Mouse (Mus musculus) forebrain, embryonic 16.5 days (tissue): ENCODE results near the gene Psg25. TPM values are rescaled to one million over a fixed set of nuclear protein-coding genes. Genes with fewer than 3 reads are reported as not detected.
"Not testable (repeated sequence)": the region's sequence is repeated elsewhere in the genome, so short reads cannot be mapped to it uniquely, and the experiment has no call there.

Experiments used
- ATAC-seq: fragments of 200-750 bp; cut with Nextera tagmentation; 2 replicates; pipeline ENCODE4 v1.8.0; 2017; ENCODE audit warnings: mild to moderate bottlenecking, moderate library complexity
- H3K27ac ChIP-seq: fragments of 300-500 bp; sonication (generic); 2 replicates; pipeline ENCODE4 v1.5.1; 2014; ENCODE audit warnings: low read length, control low read depth
- H3K27me3 ChIP-seq: fragments of 300-500 bp; sonication (generic); replicated peaks from 2 replicates; pipeline ENCODE4 v1.6.1; 2014; ENCODE audit warnings: low read length; ENCODE audit not compliant: control insufficient read depth, insufficient read depth
- H3K36me3 ChIP-seq: fragments of 300-500 bp; sonication (generic); 2 replicates; pipeline ENCODE4 v1.6.1; 2014; ENCODE audit not compliant: control insufficient read depth, insufficient read depth
- H3K4me1 ChIP-seq: fragments of 300-500 bp; sonication (generic); replicated peaks from 2 replicates; pipeline ENCODE4 v1.6.1; 2014; ENCODE audit warnings: low read length; ENCODE audit not compliant: control insufficient read depth, insufficient read depth
- H3K4me2 ChIP-seq: fragments of 300-500 bp; sonication (generic); 2 replicates; pipeline ENCODE4 v1.6.1; 2014; ENCODE audit warnings: mild to moderate bottlenecking, low read length, control low read depth
- H3K4me3 ChIP-seq: fragments of 300-500 bp; sonication (generic); replicated peaks from 2 replicates; pipeline ENCODE4 v1.5.1; 2014; ENCODE audit warnings: mild to moderate bottlenecking, low read length, control low read depth
- H3K9ac ChIP-seq: fragments of 300-500 bp; sonication (generic); replicated peaks from 2 replicates; pipeline ENCODE4 v1.6.1; 2014; ENCODE audit warnings: low read depth, low read length, control low read depth
- H3K9me3 ChIP-seq: fragments of 300-500 bp; sonication (generic); 2 replicates; pipeline ENCODE4 v1.6.1; 2016; ENCODE audit warnings: low read length; ENCODE audit not compliant: control insufficient read depth
- WGBS: fragments of 180-500 bp; shearing (Covaris S2); extraction: QIAGEN DNeasy Blood & Tissue Kit; methylation state at CpG from one replicate; pipeline ENCODE4 v1.1.7; 2014; 5-methylcytosine and 5-hydroxymethylcytosine counted together
- polyA plus RNA-seq: library from polyadenylated mRNA; unstranded; fragments of >200 nt; fragmentation: Nextera tagmentation; extraction: Ambion mirVana; gene quantifications from 2 replicates; pipeline ENCODE4 v1.2.1, GENCODE M21; 2015

The Psg25 gene
- polyA plus RNA-seq = not detected in 2 replicates

DNA sequence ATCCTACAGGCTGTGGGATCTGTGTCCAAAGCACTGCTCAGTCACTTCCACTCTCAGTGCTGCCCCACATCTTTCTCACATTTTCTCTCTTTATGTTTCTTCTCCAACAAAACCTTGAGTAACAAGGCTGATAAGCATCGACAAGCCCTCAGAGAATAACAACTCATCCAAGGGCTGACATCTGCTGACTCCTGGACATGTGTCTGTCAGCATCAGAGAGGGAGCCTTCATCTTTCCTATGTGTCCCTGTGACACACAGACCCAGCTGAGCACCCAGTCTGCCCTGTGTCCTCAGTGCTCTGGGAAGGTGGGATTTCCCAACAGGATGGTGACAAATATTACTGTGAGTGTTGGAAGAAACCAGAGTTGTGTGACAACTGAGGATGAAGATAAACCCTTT lies at the start of gene Psg25:
TSS of gene Psg25 (minus strand) at position 101 of the 400 bp plus-strand sequence.
- Histone ChIP-seq H3K36me3 (no peaks in the 10 kb centered on the region), H3K4me2 (no peak within 1 kb of the TSS), H3K9ac (no peak within 1 kb of the TSS), H3K4me1 (no peaks in the 10 kb centered on the region), H3K27me3 (no peaks in the 10 kb centered on the region), H3K27ac (no peak within 1 kb of the TSS), H3K4me3 (no peak within 1 kb of the TSS), H3K9me3 (no peaks in the 10 kb centered on the region)
- ATAC-seq = no peak
- WGBS = 94% methylated on average over 1 of the region's 1 CpGs

DNA sequence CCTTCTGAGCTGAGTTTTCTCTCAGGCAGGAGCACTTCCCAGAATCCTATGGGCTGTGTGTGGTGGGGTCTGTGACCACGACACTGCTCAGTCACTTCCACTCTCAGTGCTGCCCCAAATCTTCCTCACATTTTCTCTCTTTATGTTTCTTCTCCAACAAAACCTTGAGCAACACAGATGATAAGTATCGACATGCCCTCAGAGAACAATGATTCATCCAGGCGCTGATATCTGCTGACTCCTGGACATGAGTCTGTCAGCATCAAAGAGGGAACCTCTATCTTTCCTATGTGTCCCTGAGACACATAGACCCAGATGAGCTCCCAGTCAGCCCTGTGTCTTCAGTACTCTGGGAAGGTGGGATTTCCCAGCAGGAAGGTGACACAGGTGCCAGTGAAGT lies 35.1 kb upstream of the Psg25 start, which contains the start of gene Psg27:
TSS of gene Psg27 (minus strand) at position 101 of the 400 bp plus-strand sequence.
- H3K36me3 ChIP-seq = no peaks in the 10 kb centered on the region
- 86% methylated on average over 3 of the region's 3 CpGs for WGBS
- H3K9ac ChIP-seq = no peak within 1 kb of the TSS
- ATAC-seq = no peak
- H3K27ac ChIP-seq = no peak within 1 kb of the TSS
- H3K27me3 ChIP-seq = no peaks in the 10 kb centered on the region
- no peak within 1 kb of the TSS for H3K4me3 ChIP-seq
- no peak within 1 kb of the TSS for H3K4me2 ChIP-seq
- no peaks in the 10 kb centered on the region for H3K9me3 ChIP-seq
- no peaks in the 10 kb centered on the region for H3K4me1 ChIP-seq

DNA sequence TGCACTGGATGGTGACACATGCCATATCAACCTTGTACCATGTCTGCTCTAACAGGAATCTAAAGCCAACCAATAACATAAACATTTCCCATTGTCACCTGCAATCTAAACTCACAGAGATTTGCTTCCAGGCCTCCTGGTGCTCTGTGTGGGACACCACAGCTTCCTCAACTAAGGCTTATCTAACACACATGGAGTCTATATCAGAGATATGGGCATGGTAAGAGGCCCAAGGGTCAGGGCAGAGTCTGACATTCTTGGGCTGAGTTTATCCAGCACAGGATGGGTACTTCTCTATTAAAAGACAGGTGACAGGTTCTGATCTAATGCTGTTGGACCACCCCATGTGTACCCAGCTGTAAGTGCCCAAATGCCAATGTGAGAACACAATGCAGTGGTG lies 27.8 kb upstream of the Psg25 start:
- Histone ChIP-seq H3K36me3 (no peaks in the 10 kb centered on the region), H3K4me1 (no peaks in the 10 kb centered on the region), H3K9ac (no peak overlapping the region), H3K27ac (no peak overlapping the region), H3K4me2 (no peak overlapping the region), H3K4me3 (no peak overlapping the region), H3K27me3 (no peaks in the 10 kb centered on the region), H3K9me3 (no peaks in the 10 kb centered on the region)
- no peak for ATAC-seq

DNA sequence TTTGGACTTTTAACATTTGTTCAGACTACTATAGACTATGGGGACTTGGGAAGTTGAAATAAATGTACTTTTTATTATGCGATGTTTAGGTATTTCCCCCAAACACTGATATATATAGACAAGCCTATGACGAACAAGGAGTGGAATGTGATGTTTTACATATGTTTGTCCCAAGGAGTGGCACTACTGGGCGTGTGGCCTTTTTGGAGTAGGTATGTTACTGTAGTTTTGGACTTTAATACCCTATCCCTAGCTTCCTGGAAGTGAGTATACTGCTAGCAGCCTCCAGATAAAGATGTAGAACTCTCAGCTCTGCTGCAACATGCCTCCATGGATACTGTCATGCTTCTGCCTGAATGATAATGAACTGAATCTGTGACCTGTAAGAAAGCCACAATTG lies 23.7 kb upstream of the Psg25 start:
- not testable (repeated sequence) for H3K27ac ChIP-seq, ATAC-seq, H3K9me3 ChIP-seq, H3K4me1 ChIP-seq, H3K4me2 ChIP-seq, H3K36me3 ChIP-seq, H3K4me3 ChIP-seq, H3K9ac ChIP-seq, H3K27me3 ChIP-seq
- 78% methylated on average over 3 of the region's 3 CpGs for WGBS

DNA sequence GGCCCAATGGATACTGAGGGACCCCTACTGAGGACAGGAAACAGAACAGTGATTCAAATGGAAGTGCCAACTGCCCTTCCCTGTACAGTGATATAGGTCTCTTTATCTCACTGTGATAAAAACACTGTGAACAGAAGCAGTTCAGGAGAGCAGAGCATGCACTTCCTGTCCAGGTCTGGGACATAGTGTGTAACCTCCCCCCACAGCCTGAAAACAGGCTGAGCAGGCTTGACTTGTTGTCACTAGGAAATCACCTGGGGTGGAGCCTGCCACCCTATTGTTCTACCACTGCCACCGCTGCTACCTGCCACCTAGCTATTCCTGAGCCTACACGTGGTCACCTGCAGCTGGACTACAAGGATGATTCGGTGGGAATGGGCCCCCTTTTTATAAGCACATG lies 1.4 kb upstream of the Psg25 start:
- 53% methylated on average over 3 of the region's 3 CpGs for WGBS

DNA sequence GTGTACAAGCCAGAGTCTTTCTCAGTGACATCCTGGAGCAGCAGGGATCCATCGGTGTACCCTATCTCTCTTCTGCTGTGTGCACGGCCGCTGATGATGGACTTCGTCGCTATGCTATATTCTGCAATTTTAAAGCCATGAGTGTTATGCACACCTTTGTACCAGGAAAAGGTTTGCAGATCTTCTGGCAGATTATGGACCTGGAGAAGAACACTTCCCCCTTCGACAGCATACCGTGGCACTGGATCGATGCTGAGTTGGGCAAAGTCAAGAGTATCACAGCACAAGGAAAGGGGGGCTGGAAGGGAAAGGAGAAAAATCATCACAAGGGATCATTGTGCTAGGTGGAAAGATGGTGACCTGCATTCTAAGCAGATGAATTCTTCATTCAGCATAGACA lies 7.4 kb downstream of the Psg25 start:
- Histone ChIP-seq H3K9ac (no peak overlapping the region), H3K9me3 (0 out of 2 replicates have a peak, but pooled peaks cover 2% of the 10 kb centered on the region), H3K36me3 (no peaks in the 10 kb centered on the region), H3K4me2 (no peak overlapping the region), H3K4me1 (no peaks in the 10 kb centered on the region), H3K27ac (no peak overlapping the region), H3K4me3 (no peak overlapping the region), H3K27me3 (no peaks in the 10 kb centered on the region)
- WGBS = 96% methylated on average over 8 of the region's 8 CpGs
- no peak for ATAC-seq

More for the DNA sequence above, 1.4 kb upstream of the Psg25 start:
- H3K9ac ChIP-seq = no peak overlapping the region
- H3K4me3 ChIP-seq = no peak overlapping the region
- H3K9me3 ChIP-seq = no peaks in the 10 kb centered on the region
- H3K27ac ChIP-seq = no peak overlapping the region
- no peak overlapping the region for H3K4me2 ChIP-seq
- ATAC-seq = no peak
- no peaks in the 10 kb centered on the region for H3K4me1 ChIP-seq
- H3K36me3 ChIP-seq = no peaks in the 10 kb centered on the region
- H3K27me3 ChIP-seq = no peaks in the 10 kb centered on the region

DNA sequence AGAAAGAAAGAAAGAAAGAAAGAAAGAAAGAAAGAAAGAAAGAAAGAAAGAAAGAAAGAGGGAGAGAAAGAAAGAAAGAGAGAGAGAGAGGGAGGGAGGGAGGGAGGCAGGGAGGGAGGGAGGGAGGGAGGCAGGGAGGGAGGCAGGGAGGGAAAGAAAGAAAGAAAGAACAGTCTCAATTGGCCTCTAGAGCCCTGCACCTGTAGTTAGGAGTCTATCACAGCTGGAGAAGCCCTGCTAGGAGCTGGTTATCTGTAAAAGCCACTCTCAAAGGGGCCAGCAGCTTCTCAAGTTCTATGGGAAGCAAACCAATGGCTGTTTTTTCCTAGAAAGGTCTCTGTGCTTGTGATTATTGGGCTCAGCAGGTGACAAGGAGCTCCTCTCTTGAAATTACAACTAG lies 19.2 kb downstream of the Psg25 start:
- not testable (repeated sequence) for H3K36me3 ChIP-seq, H3K9me3 ChIP-seq, ATAC-seq, H3K4me2 ChIP-seq, H3K4me3 ChIP-seq, H3K9ac ChIP-seq, H3K4me1 ChIP-seq, H3K27me3 ChIP-seq, H3K27ac ChIP-seq

DNA sequence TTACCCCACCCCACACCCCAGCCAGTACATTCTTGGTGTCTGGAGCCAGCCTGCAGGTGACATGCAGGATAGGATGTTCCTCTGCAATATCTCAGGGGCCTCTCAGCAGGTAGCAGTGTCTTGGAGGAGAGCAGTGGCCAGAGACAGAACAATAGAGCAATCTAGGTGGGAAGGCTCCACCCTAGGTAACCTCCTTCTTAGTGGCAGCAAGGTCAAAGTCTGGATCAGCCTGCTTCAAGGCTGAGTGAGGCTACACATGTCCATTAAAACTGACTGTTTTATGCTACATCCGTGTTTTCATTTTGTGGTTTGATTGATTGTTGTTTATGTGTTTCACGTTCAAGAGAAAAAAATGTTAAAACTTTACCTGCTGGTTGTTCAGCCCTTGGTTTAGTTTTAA lies 19.7 kb downstream of the Psg25 start:
- H3K9ac ChIP-seq, H3K27me3 ChIP-seq, H3K4me1 ChIP-seq, H3K4me3 ChIP-seq, H3K27ac ChIP-seq, H3K4me2 ChIP-seq, ATAC-seq, H3K36me3 ChIP-seq, H3K9me3 ChIP-seq: not testable (repeated sequence)
- WGBS = 67% methylated on average over 2 of the region's 2 CpGs

DNA sequence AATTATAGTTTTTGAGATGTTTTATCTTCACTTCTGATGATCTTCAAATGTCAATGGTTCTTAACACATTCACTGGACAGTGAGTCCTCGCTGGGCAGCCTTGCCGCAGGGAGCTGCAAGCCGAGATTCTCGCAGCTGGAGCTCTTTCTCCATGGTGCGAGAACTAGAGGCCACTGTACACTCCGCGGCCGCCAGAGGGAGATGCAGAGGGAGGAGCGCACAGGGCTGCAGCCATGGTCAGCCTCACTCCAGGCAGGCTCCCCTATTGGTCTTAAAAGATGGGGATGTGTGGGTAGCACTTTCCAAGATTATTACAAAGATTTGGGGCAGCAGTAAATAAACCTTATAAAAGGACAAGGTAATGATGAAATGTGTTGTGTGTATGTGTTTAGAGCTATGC lies 20.6 kb downstream of the Psg25 start:
- WGBS = 20% methylated on average over 9 of the region's 9 CpGs
- H3K27me3 ChIP-seq = no peaks in the 10 kb centered on the region

DNA sequence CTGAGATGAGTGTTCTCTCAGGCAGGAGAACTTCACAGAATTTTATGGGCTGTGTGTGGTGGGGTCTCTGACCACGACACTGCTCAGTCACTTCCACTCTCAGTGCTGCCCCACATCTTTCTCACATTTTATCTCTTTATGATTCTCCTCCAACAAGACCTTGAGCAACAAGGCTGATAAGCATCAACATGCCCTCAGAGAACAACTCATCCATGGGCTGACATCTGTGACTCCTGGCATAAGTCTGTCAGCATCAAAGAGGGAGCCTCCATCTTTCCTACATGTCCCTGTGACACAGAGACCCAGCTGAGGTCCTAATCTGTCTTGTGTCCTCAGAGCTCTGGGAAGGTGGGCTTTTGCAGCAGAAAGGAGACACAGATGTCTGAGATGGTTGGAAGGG lies 48.0 kb downstream of the Psg25 start, which contains the start of gene Psg26:
TSS of gene Psg26 (minus strand) at position 101 of the 400 bp plus-strand sequence.
- Histone ChIP-seq H3K4me2 (no peak within 1 kb of the TSS), H3K36me3 (no peaks in the 10 kb centered on the region), H3K27ac (no peak within 1 kb of the TSS), H3K9me3 (peaks cover 8% of the 10 kb centered on the region; the same call in 1 of the 2 replicates), H3K9ac (no peak within 1 kb of the TSS), H3K27me3 (no peaks in the 10 kb centered on the region), H3K4me1 (no peaks in the 10 kb centered on the region), H3K4me3 (no peak within 1 kb of the TSS)
- 64% methylated on average over 1 of the region's 1 CpGs for WGBS
- ATAC-seq = no peak

More for the DNA sequence above, 20.6 kb downstream of the Psg25 start:
- no peak overlapping the region for H3K9ac ChIP-seq
- no peaks in the 10 kb centered on the region for H3K4me1 ChIP-seq
- no peak overlapping the region for H3K4me2 ChIP-seq
- no peak overlapping the region for H3K27ac ChIP-seq
- H3K9me3 ChIP-seq = no peaks in the 10 kb centered on the region
- H3K36me3 ChIP-seq = no peaks in the 10 kb centered on the region
- no peak overlapping the region for H3K4me3 ChIP-seq
- no peak for ATAC-seq
